Mouse (Mus musculus) thymus, adult 2 months (tissue): ENCODE results near the gene Ager.

Source experiments
- CTCF ChIP-seq: fragments of 200-500 bp; IDR thresholded peaks from 2 replicates; pipeline ENCODE4 v1.5.1; 2012; ENCODE audit warnings: mild to moderate bottlenecking, control low read depth, low read length, moderate library complexity, borderline replicate concordance; ENCODE audit not compliant: control insufficient read depth, poor library complexity, insufficient read depth; ENCODE audit errors: extremely low read depth
- POLR2A ChIP-seq: fragments of 200-500 bp; IDR thresholded peaks from 2 replicates; pipeline ENCODE4 v1.6.1; 2012; ENCODE audit warnings: mild to moderate bottlenecking, low read length, control low read depth, moderate library complexity; ENCODE audit not compliant: control insufficient read depth, poor library complexity, insufficient read depth; ENCODE audit errors: extremely low read depth

GRCm38 (mm10) chr17:34613830-34614229 lies 16.2 kb downstream of the Ager start:
- TF ChIP-seq CTCF (no peak), POLR2A (no peak)
